Mouse (Mus musculus): Measurements from ENCODE around the gene Gm9044.
"Not testable (repeated sequence)": the region's sequence is repeated elsewhere in the genome, so short reads cannot be mapped to it uniquely, and the experiment has no call there.

GRCm38 (mm10) chr10:118332308-118332707 is at the start of gene Gm9044:
- not testable (repeated sequence) for TF ChIP-seq E2F4 (IDR thresholded peaks at IDR 0.05; ENCODE audit: borderline replicate concordance, low read depth, low read length); CTCF (IDR thresholded peaks at IDR 0.05 in 2 of 3, conservative IDR thresholded peaks at IDR 0.05 in 1 of 3; ENCODE audit: control insufficient read depth in 1 of 3, insufficient read depth in 1 of 3, low read depth in 2 of 3, low read length in 3 of 3, poor library complexity in 1 of 3, severe bottlenecking in 1 of 3); USF1 (IDR thresholded peaks at IDR 0.05; ENCODE audit: low read depth, low read length); MYC (IDR thresholded peaks at IDR 0.05; ENCODE audit: low read depth, low read length)
